Mouse (Mus musculus): Measurements from ENCODE around the gene Cnbd2.
"Not testable (repeated sequence)": the region's sequence is repeated elsewhere in the genome, so short reads cannot be mapped to it uniquely, and the experiment has no call there.

DNA sequence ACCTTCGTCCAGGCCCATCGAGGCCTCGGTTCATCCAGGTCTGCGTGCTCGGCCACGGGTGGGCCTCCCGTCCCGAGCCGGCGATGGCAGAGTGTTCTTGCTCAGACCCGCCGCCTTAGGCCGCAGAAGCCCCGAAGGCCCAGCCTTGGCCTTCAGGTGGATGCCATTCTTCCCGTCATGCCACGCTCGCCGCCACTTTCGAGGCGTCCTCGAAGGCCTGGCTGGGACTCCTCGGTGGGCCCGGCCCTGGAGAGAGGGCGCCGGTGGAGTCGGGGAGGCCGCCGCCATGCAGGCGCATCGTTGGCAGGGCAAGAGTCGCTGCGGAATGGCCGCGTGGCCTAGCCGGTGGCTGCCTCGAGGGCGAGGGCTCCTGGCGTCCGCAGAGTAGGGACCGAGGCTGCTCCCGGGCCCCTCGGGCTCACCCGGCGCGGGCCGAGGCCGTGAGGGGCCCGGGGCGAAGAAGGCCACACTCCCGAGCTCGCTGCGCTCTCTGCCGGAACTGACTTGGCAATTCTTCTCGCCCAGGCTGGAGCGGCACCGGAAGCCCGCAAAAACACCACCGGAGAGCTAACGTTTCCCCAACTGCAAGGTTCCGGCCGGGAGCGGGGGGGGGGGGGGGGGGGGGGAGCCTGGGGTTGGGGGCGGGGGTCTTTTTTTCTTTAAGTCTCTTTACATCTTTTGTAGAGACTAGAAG lies 80.5 kb downstream of the Cnbd2 start:
- TF ChIP-seq CTCF (IDR thresholded peaks at IDR 0.05; ENCODE audit: extremely low read depth, insufficient read length, insufficient replicate concordance, low read depth, low read length); POLR2A (IDR thresholded peaks at IDR 0.05; ENCODE audit: low read depth, low read length): not testable (repeated sequence)
